Mouse (Mus musculus) kidney, adult 18-20 months (tissue): ENCODE data around the gene Tcf20.

Experiments
- DNase-seq: peaks from one replicate; pipeline ENCODE4 v3.0.0; 2021

Tcf20 gene

DNA sequence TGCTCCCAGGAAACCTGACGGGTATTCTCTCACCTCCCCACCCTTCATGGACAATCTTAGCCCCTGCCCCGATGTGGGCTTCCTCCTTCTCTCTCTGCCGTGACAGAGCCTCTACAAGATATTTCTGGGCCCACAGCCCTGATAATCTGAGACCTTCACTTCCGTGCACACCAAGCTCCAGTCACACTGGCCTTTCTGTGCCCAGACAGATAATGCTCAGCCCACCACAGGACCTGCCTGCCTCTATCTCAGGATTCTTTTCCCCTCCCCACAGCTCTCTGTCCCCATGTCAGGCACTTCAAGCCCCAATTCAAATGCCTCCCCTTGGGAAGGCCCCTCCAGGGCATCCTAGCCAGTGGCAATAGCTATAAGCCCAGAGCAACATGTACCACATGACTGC is 31.0 kb downstream of the Tcf20 start:
- DNase-seq: no peak

DNA sequence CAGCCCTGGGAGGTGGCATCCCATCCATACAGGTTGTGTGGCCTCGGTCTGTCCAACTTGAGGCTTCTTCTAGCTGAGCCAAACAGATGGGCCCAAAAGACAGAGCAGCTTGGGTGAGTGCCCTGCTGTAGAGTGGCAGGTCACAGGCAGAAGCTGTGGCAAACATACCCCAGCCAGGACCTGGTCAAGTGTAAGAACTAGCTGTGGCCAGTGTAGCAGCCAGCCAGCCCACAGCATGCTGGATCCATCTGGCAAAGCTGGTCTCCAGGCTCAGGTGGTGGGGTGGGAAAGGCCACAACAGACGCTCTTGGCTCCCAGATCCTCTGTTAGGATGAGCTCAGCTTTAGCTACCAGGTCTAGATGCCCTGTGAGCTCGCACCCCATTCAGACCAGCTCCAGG is 31.4 kb downstream of the Tcf20 start:
- DNase-seq: no peak

- DNase-seq: no peak
Measured at GRCm38 (mm10) chr15:82955286-82955685, 32.4 kb downstream of the Tcf20 start.

- no peak for DNase-seq
Measured at GRCm38 (mm10) chr15:82954034-82954433, 33.6 kb downstream of the Tcf20 start.

GRCm38 (mm10) chr15:82953096-82953495 is 34.6 kb downstream of the Tcf20 start:
- DNase-seq: no peak

- DNase-seq: no peak
Measured at GRCm38 (mm10) chr15:82952292-82952705, 35.4 kb downstream of the Tcf20 start.

GRCm38 (mm10) chr15:82950246-82950645 is 37.4 kb downstream of the Tcf20 start:
- no peak for DNase-seq

DNA sequence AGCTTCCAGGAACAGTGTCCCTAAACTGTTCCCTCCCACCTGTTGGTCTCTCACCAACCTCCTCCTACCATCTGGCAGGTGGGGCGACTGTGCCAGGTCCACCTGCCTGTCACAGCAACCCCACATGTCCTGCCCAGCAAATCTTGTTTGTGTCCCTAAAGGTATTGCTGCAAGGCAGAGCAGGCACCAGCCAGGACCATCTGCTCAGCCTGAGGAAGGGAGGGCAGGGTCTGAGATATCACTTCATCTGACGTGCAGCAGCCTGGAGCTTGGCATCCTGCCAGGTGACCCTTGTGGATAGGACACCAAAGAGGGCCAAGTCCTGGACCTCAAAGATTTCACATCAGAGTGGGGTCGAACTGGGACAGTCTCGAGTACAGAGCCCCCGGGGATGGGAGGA is 40.2 kb downstream of the Tcf20 start:
- no peak for DNase-seq

DNA sequence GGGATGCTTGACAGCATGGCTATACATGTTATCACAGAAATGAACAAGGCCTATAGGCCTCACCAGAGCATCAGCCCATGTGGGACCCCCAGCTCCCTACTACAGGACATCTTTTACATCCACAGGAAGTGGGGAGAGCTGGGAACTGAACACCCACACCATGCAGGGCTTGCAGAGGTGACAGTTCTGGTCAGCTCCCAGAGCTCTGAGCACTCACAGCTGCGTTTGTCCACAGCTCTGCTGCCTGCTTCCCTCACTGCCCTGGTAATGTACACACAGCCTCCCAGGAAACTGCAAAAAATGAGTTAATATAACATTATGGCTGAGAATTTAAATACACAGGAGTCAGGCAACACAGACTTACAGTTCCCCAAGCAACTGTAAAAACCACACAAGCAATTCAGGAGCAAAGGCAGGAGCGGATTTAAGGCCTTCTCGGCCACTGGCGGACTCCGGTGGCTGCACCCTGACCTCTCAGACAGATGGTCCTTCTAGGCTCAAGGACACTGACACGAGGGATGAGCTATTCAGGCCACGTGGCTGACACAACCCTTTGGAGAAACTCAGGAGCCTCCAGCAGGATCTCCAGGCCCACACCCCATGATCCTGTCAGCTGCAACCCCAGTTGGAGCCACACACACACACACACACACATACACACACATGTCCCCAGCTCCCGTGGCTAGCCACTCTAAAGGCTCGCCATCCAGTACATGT is 43.0 kb downstream of the Tcf20 start:
- no peak for DNase-seq

DNA sequence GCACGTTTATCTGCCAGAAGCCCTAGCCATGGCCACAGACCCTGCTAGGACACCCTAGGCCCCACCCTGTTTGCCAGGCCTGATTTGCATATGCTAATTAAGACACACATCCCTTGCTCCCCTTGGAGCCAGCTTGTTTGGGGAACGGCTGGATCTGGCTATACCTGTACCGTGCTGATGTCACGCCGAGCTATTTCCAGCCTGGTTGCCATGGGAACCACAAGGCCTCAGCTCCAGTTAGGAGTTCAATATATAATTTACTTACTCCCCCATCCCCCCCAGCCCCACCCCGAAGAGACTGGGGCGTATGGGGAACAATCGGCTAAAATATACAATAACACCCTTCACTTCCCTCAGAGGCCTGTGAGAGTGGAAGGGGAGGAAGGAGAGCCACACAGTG is 45.9 kb downstream of the Tcf20 start:
- no peak for DNase-seq

DNA sequence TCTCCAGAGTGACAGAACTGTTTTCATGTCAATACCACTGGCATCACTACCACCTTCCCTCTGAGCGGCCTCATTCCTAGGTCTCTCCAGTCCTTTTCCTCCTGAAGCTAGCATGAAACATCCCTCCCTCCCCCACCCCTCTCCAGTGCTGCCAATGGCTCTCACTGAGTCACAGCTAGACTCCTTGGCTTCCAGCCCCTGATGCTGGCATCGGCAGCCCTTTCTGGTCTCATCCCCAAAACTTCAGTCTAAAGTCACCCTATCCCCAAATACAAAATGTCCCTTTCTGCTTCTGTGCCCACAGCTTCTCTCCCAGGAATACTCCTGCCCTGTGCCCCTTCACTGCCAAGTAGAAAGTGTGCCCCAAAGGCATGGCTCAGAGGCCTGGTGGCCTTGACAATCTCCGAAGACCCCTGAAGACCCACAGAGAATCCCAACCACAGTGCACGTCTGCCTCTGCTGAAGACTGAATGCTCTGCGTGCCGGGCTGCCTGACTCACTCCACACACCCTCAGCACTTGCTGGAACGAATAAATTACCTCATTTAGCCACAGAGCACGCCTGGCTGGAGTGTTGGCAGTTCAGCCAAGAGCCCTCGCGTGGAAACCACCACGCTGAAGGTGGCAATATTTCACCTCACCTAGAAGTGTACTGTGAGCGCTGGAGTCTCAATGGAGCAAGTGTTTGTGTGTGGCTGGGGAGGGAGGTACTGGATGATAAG is 47.0 kb downstream of the Tcf20 start:
- no peak for DNase-seq

GRCm38 (mm10) chr15:82938155-82938569 is 49.5 kb downstream of the Tcf20 start:
- peak; percentile 56 for DNase-seq

DNA sequence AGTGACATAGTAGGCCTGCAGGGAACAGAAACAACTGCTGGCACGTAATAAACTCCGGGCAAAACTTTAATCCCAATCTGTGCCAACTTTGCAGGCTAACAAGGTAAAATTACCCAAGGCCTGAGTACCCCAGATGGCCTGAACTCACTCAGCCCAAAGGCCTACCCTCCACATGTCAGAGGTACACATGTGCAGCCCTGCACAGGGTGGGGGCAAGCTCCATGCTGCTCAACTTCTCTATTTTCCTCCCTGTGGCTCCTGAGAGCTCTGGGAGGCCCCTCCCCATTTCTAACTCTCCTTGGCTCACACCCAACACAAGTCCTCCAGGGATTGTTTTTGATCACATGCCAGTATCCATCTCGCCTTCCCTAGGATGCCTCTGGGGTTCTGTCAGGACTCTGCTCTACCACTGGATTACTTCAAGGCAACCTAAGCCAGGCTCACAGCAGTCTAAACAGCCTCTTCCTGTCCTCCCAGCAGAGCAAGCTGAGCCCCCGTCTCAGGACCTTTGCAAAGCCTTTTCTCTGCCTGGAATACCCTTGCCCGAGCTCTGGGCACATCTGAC is 50.2 kb downstream of the Tcf20 start:
- no peak for DNase-seq

- DNase-seq: no peak
Measured at GRCm38 (mm10) chr15:82934971-82935370, 52.7 kb downstream of the Tcf20 start.

DNA sequence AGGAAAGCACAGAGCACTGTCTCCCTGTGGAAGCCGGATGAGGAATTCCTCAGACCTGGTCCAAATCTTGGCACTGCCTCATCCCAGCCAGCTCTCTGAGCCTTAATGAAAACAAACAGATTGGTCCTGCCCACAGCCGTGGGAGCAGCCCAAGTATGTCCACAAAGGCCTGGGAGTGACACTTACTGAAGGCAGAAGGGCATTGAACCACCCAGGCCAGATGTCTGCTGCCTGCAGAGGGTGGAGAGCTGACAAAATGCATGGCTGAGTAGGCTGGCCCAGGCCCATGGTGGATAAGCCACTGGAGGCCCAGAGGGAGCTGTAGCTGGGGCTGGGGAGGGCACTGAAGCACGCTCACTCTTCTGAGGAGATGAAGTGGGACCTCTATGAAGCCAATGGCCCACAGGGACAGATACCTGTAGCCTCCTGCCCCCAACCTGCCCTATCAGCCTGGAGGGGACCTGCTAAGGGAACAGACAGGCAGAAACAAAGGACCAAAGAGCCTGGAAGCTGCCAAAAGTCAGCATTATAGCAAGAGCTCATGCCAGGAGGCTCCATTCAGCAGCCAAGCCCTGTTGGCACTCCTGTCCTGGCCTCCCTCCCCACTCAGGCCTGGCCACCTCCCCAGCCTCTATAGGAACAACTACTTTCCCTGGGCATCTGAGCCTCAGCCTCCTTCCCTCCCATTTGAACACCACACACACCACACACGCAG is 54.6 kb downstream of the Tcf20 start:
- peak; percentile 15 for DNase-seq

DNA sequence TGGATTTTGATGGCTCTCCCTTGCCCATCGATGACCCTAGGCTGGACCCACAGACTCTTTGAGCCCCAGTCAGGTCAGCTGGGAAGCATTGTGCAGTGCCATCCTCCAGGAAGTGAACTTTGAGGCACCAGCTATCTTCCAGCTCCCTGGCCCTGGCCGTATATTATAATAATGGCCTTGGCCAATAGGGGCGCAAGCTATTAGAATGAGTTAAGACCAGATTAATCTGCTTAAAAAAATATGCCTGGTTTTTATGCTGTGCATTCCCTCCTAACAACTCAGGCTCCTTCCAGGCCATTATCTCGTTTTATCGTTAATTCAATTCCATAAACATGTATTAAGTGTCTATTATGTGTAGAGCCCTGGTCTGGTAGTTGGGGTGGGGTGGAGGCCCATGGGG is 56.2 kb downstream of the Tcf20 start:
- DNase-seq: no peak

DNA sequence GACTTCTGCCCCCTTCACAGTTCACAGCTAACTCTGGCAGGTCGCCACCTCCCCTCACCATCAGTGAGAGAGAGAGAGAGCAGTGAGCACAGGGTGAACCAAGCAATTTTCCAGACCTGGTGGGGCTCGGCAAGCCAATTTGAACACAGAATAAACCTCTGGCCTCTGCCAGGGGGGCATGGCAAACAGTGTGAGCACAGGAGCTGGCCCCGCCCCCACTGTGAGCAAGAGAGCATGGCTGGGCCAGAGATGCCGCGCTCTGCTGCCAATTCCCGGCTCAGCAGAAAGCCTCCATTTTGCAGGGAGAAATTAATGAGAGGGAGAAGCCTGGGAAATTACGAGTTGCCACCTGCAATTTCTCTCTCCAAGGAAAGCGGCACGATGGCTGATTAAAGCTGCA is 58.1 kb downstream of the Tcf20 start:
- DNase-seq: no peak

DNA sequence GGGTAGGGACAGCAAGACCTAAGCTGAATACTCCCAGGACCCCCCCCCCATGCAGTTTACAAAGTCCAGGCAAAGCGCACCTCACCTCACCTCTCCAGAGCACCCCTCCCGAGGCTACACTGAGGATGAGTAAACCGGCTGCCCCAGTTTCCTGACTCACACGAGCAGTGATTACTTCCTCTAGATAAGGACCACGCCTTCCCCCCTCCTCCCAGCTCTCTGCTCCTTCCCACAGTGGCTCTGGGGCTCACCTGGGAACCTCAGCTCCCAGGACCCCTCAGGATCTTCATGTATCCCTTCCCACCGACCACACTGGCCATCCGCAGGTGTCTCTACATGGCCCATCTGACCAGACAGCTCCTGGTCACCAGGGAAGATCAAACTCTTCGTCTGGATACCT is 58.8 kb downstream of the Tcf20 start:
- no peak for DNase-seq

GRCm38 (mm10) chr15:82928023-82928422 is 59.6 kb downstream of the Tcf20 start:
- DNase-seq: no peak

- no peak for DNase-seq
Measured at GRCm38 (mm10) chr15:82927057-82927456, 60.6 kb downstream of the Tcf20 start.

GRCm38 (mm10) chr15:82924679-82925425 is 62.8 kb downstream of the Tcf20 start:
- DNase-seq: no peak

- no peak for DNase-seq
Measured at GRCm38 (mm10) chr15:82923531-82923930, 64.1 kb downstream of the Tcf20 start.

GRCm38 (mm10) chr15:82922755-82923154 is 64.9 kb downstream of the Tcf20 start:
- DNase-seq: no peak
